Mouse (Mus musculus): ENCODE data around the gene Atxn2.
"Not testable (repeated sequence)": the region's sequence is repeated elsewhere in the genome, so short reads cannot be mapped to it uniquely, and the experiment has no call there.

Atxn2 gene

GRCm38 (mm10) chr5:121712232-121712933 lies 1.2 kb downstream of the Atxn2 start:
- DNase-seq: peak; percentile 21

GRCm38 (mm10) chr5:121712934-121713538 lies 1.9 kb downstream of the Atxn2 start:
- peak; percentile 56 for DNase-seq

- DNase-seq: no peak
Observed at GRCm38 (mm10) chr5:121714331-121714730, 3.2 kb downstream of the Atxn2 start.

GRCm38 (mm10) chr5:121714928-121715327 lies 3.8 kb downstream of the Atxn2 start:
- DNase-seq: no peak

GRCm38 (mm10) chr5:121718462-121718861 lies 7.3 kb downstream of the Atxn2 start:
- DNase-seq: no peak

- DNase-seq: no peak
Observed at GRCm38 (mm10) chr5:121720888-121721585, 9.9 kb downstream of the Atxn2 start.

- DNase-seq: peak; percentile 58
Observed at GRCm38 (mm10) chr5:121721841-121722240, 10.7 kb downstream of the Atxn2 start.

- no peak for DNase-seq
Observed at GRCm38 (mm10) chr5:121724678-121725077, 13.5 kb downstream of the Atxn2 start.

- no peak for DNase-seq
Observed at GRCm38 (mm10) chr5:121730057-121730456, 18.9 kb downstream of the Atxn2 start.

GRCm38 (mm10) chr5:121736641-121737040 lies 25.5 kb downstream of the Atxn2 start:
- DNase-seq: no peak

GRCm38 (mm10) chr5:121738162-121738561 lies 27.0 kb downstream of the Atxn2 start:
- DNase-seq: not testable (repeated sequence)

GRCm38 (mm10) chr5:121738576-121739191 lies 27.5 kb downstream of the Atxn2 start:
- peak; percentile 39 for DNase-seq

- no peak for DNase-seq
Observed at GRCm38 (mm10) chr5:121740516-121740915, 29.4 kb downstream of the Atxn2 start.

- DNase-seq: no peak
Observed at GRCm38 (mm10) chr5:121742915-121743314, 31.8 kb downstream of the Atxn2 start.

- DNase-seq: not testable (repeated sequence)
Observed at GRCm38 (mm10) chr5:121747884-121748594, 36.9 kb downstream of the Atxn2 start.

GRCm38 (mm10) chr5:121749633-121750032 lies 38.5 kb downstream of the Atxn2 start:
- DNase-seq: no peak

- DNase-seq: no peak
Observed at GRCm38 (mm10) chr5:121757900-121758299, 46.8 kb downstream of the Atxn2 start.

- DNase-seq: no peak
Observed at GRCm38 (mm10) chr5:121758341-121758740, 47.2 kb downstream of the Atxn2 start.

- DNase-seq: no peak
Observed at GRCm38 (mm10) chr5:121759921-121760320, 48.8 kb downstream of the Atxn2 start.

- DNase-seq: no peak
Observed at GRCm38 (mm10) chr5:121761459-121761858, 50.3 kb downstream of the Atxn2 start.

- no peak for DNase-seq
Observed at GRCm38 (mm10) chr5:121762949-121763348, 51.8 kb downstream of the Atxn2 start.

- DNase-seq: no peak
Observed at GRCm38 (mm10) chr5:121765020-121765419, 53.9 kb downstream of the Atxn2 start.

Data from lung, postnatal 36 days (tissue).